Mouse (Mus musculus) midbrain, embryonic 10.5 days (tissue): ENCODE data around the gene Nkx2-2. TPM values are rescaled to one million over a fixed set of nuclear protein-coding genes. Genes with fewer than 3 reads are reported as not detected.

ENCODE experiments used
- DNase-seq: peaks from one replicate; pipeline ENCODE4 v3.0.0-alpha.2; 2017; ENCODE audit warnings: low spot score
- H3K27ac ChIP-seq: fragments of 300-500 bp; sonication (generic); replicated peaks from 2 replicates; pipeline ENCODE4 v1.5.1; 2016; ENCODE audit warnings: mild to moderate bottlenecking
- H3K27me3 ChIP-seq: fragments of 300-500 bp; sonication (generic); 2 replicates; pipeline ENCODE4 v1.6.1; 2016; ENCODE audit warnings: low read depth, mild to moderate bottlenecking; ENCODE audit not compliant: poor library complexity, severe bottlenecking
- H3K36me3 ChIP-seq: fragments of 300-500 bp; sonication (generic); 2 replicates; pipeline ENCODE4 v1.6.1; 2016; ENCODE audit warnings: mild to moderate bottlenecking, moderate library complexity
- H3K4me1 ChIP-seq: fragments of 300-500 bp; sonication (generic); 2 replicates; pipeline ENCODE4 v1.6.1; 2016
- H3K4me3 ChIP-seq: fragments of 300-500 bp; sonication (generic); 2 replicates; pipeline ENCODE4 v1.5.1; 2016; ENCODE audit warnings: mild to moderate bottlenecking, moderate library complexity
- H3K9me3 ChIP-seq: fragments of 300-500 bp; sonication (generic); replicated peaks from 2 replicates; pipeline ENCODE4 v1.6.1; 2016; ENCODE audit warnings: mild to moderate bottlenecking
- WGBS: fragments of 180-500 bp; shearing (Covaris S2); methylation state at CpG from one replicate; pipeline ENCODE4 v1.1.7; 2016; 5-methylcytosine and 5-hydroxymethylcytosine counted together
- polyA plus RNA-seq: library from polyadenylated mRNA; unstranded; fragments of >200 nt; fragmentation: Nextera tagmentation; extraction: Ambion mirVana; gene quantifications from 2 replicates; pipeline ENCODE4 v1.2.1, GENCODE M21; 2016

Nkx2-2 gene
- polyA plus RNA-seq, 1 experiment from 2014 or later = 9.2 TPM

DNA sequence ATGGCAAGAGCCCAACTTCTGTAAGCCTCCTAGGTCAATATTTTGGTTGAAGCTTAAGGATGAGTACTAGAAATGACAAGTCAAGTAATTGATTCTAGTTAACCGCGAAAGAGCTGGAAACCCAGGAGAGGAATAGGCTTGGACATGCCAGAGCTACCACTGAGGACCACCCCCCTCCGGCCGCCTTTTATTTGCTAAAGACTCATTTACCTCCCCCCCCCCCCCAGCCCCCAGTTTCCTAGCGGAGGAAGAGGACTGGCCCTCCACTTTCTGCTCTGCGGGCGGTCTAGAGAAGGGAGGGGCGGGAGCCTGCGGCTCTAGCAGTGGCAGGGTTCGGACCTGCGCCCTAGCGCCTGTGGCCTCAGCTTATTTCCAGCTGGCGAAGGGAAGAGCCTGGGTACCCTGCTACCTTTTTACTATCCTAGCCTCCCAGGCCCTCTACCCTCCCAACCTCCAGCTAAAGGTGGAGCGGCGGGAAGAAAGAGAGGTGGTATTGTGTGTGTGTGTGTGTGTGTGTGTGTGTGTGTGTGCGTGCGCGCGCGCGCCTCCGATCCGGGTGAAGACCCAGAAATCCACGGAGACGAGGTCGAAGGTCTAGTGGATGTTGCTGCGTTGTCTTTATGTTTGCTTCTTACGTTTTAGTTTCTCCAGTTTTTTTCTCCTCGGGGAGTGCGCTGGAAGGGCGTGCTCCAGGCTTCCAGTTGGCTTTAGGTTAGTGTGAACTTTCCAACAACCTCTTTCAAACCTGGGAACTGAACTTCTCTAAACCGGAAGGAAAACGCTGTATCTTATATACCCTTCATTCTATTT is 6.8 kb downstream of the Nkx2-2 start:
- Histone ChIP-seq H3K4me3 (peak overlapping the region; percentile 53), H3K4me1 (peaks cover 73% of the 10 kb centered on the region), H3K27me3 (peaks cover 100% of the 10 kb centered on the region), H3K9me3 (no peaks in the 10 kb centered on the region), H3K27ac (peak overlapping the region; percentile 85), H3K36me3 (no peaks in the 10 kb centered on the region)
- peak; percentile 71 for DNase-seq
- 0% methylated on average over 30 of the region's 33 CpGs for WGBS

- Histone ChIP-seq H3K4me1 (peaks cover 82% of the 10 kb centered on the region), H3K27ac (peak overlapping the region; percentile 85), H3K4me3 (peak overlapping the region; percentile 53), H3K27me3 (peaks cover 100% of the 10 kb centered on the region), H3K36me3 (no peaks in the 10 kb centered on the region), H3K9me3 (no peaks in the 10 kb centered on the region)
- DNase-seq = peak; percentile 55
- under 1% methylated on average over 25 of the region's 25 CpGs for WGBS
Measured at GRCm38 (mm10) chr2:147186261-147186681, 7.8 kb downstream of the Nkx2-2 start.

DNA sequence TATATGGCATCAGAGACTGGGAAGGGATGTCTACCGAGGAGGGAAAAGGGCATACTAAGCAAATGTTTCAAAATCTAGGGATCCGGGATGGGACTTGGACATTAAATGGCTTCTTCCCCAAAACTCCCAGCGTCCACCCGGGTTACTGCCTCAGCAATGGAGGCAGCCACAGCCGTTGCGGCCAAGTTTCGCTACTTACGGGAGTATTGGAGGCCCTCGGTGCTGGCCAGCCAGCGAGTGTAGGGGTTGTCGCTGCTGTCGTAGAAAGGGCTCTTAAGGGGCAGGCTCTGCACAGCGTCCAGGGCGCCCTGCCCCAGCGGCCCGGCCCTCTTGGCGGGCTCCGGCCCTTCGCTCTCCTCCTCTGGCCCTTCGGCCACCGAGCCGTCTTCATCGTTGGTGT is 8.5 kb downstream of the Nkx2-2 start:
- DNase-seq = peak; percentile 69
- WGBS = under 1% methylated on average over 23 of the region's 23 CpGs
- Histone ChIP-seq H3K4me1 (peaks cover 84% of the 10 kb centered on the region), H3K27me3 (peaks cover 100% of the 10 kb centered on the region), H3K9me3 (no peaks in the 10 kb centered on the region), H3K36me3 (no peaks in the 10 kb centered on the region), H3K27ac (peak overlapping the region; percentile 85), H3K4me3 (peak overlapping the region; percentile 53)

DNA sequence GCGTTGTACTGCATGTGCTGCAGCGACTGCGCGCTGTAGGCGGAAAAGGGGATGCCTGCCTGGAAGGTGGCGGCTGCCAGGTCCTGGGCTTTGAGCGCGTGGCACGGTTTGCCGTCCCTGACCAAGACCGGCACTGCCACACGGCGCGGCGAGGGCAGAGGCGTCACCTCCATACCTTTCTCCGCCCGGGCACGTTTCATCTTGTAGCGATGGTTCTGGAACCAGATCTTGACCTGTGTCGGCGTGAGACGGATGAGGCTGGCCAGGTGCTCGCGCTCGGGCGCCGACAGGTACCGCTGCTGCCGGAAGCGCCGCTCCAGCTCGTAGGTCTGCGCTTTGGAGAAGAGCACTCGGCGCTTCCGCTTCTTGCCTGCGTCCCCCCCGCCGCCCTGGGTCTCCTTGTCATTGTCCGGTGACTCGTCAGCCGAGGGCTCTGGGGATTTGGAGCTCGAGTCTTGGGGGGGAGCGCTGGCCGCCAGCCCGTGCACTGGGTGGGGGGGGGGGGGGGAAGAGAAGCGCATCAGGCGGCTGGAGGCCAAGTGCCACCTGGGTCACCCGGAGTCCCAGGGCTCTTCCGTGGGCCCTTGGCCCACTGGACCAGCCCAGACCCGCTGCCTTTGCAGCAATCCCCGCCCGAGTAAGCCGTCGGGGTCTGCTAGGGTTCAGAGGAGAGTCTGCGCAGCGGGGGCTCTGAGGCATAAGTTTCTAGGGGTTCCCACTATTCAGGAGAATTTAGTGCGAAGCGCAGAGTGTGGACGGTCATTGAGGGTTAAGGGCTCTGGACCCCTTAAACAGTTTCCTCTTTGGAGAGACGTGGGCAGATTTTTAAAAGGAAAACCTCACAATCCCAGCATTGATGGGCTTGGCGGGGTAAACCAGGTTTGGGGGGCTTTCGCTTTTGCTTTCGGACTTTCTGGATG is 9.7 kb downstream of the Nkx2-2 start:
- Histone ChIP-seq H3K4me1 (peaks cover 81% of the 10 kb centered on the region), H3K4me3 (peak overlapping the region; percentile 53), H3K27ac (peak overlapping the region; percentile 83), H3K27me3 (peaks cover 100% of the 10 kb centered on the region), H3K36me3 (no peaks in the 10 kb centered on the region), H3K9me3 (no peaks in the 10 kb centered on the region)
- DNase-seq = peak; percentile 59
- WGBS = under 1% methylated on average over 63 of the region's 65 CpGs

DNA sequence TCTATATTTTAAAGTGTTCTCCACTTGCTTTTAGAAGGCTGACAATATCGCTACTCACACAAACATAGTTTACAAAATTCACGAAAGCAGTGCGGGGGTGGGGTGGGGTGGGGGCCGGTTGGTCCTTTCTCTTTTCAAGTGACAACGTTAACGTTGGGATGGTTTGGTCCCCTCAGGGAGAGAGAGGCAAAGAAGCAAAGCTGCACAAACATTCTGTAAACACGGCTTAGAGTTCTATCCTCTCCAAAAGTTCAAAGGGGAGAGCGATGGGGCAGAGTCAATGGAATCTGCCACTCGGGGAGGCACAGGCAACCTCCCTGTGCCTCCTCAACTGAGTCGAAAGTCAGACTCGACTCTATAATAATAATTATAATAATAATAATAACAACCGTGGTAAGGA is 10.5 kb downstream of the Nkx2-2 start:
- H3K27ac ChIP-seq = peak overlapping the region; percentile 83
- peak; percentile 37 for DNase-seq
- no peaks in the 10 kb centered on the region for H3K9me3 ChIP-seq
- H3K4me3 ChIP-seq = peak overlapping the region; percentile 53
- H3K36me3 ChIP-seq = no peaks in the 10 kb centered on the region
- WGBS = under 1% methylated on average over 12 of the region's 12 CpGs
- peaks cover 100% of the 10 kb centered on the region for H3K27me3 ChIP-seq
- peaks cover 81% of the 10 kb centered on the region for H3K4me1 ChIP-seq

DNA sequence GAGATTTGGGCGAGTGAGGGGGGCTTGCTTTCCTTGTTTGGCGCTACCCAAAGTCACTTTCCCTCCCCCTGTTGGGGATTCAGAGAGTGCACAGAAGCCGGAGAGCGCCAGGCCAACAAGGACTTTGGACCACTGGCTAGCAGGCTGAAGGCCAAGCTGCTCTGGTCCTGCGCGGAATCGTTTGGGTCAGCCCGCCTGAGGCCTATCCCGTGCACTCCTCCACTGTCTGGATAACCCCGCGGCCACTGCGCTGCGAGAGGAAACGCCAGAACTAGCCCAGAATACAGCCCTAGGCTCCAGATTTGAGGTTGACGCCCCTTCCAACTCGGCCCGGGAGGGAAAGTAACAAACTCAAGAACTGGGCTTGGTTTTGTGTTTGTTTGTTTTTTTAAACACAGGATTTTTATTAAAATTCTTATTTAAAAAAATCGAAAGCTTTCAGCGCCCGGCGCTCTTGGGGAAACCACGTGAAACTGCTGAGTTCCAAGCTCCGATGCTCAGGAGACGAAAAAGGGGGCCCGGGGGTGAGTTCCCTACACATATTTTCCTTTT is 11.3 kb downstream of the Nkx2-2 start:
- Histone ChIP-seq H3K27ac (peak overlapping the region; percentile 83), H3K27me3 (peaks cover 100% of the 10 kb centered on the region), H3K4me1 (peaks cover 80% of the 10 kb centered on the region), H3K9me3 (no peaks in the 10 kb centered on the region), H3K4me3 (peak overlapping the region; percentile 53), H3K36me3 (no peaks in the 10 kb centered on the region)
- no peak for DNase-seq
- under 1% methylated on average over 25 of the region's 25 CpGs for WGBS

DNA sequence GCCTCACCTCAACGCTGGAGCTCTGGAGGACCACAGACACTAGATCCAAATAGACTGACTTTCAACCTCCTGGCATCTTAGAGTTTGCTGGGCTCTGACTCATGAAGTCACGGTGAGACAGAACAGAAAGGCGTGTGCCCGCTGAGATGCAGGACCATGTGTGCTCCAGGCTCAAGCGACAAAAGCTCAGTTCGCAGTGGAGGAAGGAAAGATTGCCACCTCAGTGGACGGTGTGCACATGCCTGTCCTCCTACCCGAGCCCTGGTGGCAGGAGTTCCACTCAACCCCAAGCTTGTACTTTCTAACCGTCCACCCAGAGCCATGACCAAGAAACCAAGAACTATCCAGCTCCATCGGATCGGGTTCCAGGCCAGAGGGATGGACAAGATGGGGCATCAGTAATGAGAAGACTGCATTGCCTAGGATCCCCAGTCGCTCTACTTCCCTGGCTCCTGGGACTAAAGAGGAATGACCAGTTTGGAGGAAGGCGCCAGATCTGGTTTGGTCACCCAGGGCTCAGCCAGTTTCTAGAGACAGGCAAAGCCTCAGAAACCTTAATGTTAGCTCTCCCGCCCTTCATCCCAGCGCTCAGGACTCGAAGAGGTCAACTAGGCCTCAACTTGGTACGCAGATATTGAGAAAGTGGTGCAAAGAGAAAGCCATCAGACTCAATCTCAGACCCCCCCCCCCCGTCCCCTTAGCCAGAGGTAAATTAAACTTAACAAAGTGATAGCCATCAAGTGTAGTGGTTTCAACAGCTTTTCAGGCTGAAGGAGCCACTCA is 11.9 kb downstream of the Nkx2-2 start:
- H3K27ac ChIP-seq = peak overlapping the region; percentile 83
- WGBS = 4% methylated on average over 18 of the region's 18 CpGs

GRCm38 (mm10) chr2:147181304-147181665 is 12.8 kb downstream of the Nkx2-2 start:
- Histone ChIP-seq H3K9me3 (no peaks in the 10 kb centered on the region), H3K36me3 (no peaks in the 10 kb centered on the region), H3K27ac (peak overlapping the region; percentile 83), H3K4me1 (peaks cover 66% of the 10 kb centered on the region), H3K27me3 (peaks cover 100% of the 10 kb centered on the region), H3K4me3 (peak overlapping the region; percentile 53)
- 3% methylated on average over 5 of the region's 5 CpGs for WGBS
- no peak for DNase-seq

More for the DNA sequence above, 11.9 kb downstream of the Nkx2-2 start:
- H3K4me3 ChIP-seq = peak overlapping the region; percentile 53
- H3K9me3 ChIP-seq = no peaks in the 10 kb centered on the region
- peaks cover 100% of the 10 kb centered on the region for H3K27me3 ChIP-seq
- H3K4me1 ChIP-seq = peaks cover 74% of the 10 kb centered on the region
- DNase-seq = peak; percentile 57
- no peaks in the 10 kb centered on the region for H3K36me3 ChIP-seq

DNA sequence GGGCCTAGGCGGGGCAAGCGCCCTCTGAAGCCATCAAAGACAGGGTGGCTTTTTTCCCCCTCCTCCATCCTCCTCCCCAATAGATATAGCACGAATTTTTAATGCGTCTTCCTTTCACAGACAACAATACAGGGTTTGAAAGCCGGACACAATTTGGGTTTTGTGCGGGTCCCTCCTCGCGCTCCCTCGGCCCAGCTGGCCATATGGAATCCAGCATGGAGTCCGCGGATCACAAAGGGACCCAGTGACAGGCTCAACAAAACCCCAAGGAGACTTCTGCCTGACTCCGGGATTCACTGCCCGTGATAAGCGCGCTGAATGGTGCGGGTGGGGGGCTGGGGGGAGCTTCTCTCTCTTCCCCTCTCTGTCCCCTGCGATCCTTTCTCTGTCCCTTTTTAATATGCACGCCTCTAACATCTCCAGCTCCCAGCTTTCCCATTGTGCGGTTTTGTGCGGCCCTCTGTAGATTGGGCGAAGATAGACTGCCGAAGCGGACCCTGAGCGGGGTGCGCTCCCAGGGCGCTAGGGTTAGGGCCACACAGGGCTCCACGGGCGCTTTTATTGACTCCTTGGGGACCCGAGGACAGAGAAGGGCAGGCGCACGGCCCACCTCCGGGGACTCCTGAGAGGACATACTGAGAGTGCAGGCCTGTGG is 13.3 kb downstream of the Nkx2-2 start:
- peak; percentile 81 for DNase-seq
- WGBS = 1% methylated on average over 32 of the region's 32 CpGs
- Histone ChIP-seq H3K9me3 (no peaks in the 10 kb centered on the region), H3K27ac (peak overlapping the region; percentile 83), H3K36me3 (no peaks in the 10 kb centered on the region), H3K4me3 (peak overlapping the region; percentile 53), H3K27me3 (peaks cover 100% of the 10 kb centered on the region), H3K4me1 (peaks cover 60% of the 10 kb centered on the region)

DNA sequence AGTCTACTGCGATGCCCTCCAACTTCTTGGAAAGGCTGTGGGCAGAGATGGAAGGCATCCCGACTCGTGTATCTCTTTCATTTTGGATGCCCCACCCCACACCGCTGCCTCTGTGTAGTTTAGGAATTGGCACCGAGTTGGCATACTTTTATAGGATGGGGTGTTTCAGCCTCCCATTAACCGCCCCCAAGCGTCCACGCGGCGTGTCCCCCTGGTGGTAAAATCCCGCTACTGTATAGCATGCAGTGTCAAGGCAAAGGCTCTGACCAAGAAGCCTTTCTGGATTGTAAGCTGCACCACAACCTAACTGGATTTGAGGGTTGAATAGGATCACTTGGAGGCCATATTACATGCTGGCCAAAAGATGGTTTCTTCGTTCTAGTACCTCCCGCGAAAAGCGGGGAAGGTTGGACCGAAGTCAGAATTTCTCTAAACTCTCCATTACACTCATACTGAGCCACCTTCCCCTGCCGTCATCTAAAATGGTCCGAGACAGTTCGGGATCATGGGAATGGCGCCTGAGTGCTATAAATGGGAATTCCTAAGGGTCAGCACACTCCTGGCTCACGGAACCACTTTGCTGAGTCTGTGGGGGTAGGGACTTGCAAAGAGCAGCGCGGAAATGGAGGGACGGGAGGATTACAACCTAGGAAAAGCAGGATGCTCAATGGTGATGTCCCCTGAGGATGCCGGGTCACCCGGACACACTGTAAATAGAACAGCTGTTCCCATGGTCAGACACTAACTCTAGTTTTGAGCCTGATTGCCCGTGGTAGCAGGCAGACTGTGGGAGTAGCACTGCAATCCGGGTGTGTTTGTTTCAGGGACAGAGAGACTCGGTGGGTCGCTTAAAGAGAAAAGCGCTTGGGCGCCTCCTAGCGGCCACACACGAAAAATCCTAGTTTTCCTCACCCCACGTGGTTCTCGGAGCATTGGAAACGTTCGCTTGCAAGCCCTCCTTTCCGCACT is 15.7 kb downstream of the Nkx2-2 start:
- WGBS = 2% methylated on average over 39 of the region's 39 CpGs
- H3K36me3 ChIP-seq = no peaks in the 10 kb centered on the region
- DNase-seq = peak; percentile 89
- peak overlapping the region; percentile 48 for H3K4me3 ChIP-seq
- peaks cover 99% of the 10 kb centered on the region for H3K27me3 ChIP-seq
- peak overlapping the region; percentile 63; the same call in 1 of the 2 replicates for H3K27ac ChIP-seq
- H3K9me3 ChIP-seq = no peaks in the 10 kb centered on the region
- peaks cover 42% of the 10 kb centered on the region for H3K4me1 ChIP-seq

- H3K27ac ChIP-seq = no peak overlapping the region
- H3K4me1 ChIP-seq = peaks cover 41% of the 10 kb centered on the region
- H3K27me3 ChIP-seq = peaks cover 96% of the 10 kb centered on the region
- DNase-seq = peak; percentile 83
- H3K9me3 ChIP-seq = no peaks in the 10 kb centered on the region
- 8% methylated on average over 10 of the region's 10 CpGs for WGBS
- H3K4me3 ChIP-seq = peak overlapping the region; percentile 48
- H3K36me3 ChIP-seq = no peaks in the 10 kb centered on the region
Measured at GRCm38 (mm10) chr2:147177672-147178071, 16.4 kb downstream of the Nkx2-2 start.
